Mouse (Mus musculus): ENCODE measurements around the gene Gm10799. TPM values are rescaled to one million over a fixed set of nuclear protein-coding genes. Genes with fewer than 3 reads are reported as not detected.

Gene Gm10799
- polyA plus RNA-seq, 1 experiment: not detected

DNA sequence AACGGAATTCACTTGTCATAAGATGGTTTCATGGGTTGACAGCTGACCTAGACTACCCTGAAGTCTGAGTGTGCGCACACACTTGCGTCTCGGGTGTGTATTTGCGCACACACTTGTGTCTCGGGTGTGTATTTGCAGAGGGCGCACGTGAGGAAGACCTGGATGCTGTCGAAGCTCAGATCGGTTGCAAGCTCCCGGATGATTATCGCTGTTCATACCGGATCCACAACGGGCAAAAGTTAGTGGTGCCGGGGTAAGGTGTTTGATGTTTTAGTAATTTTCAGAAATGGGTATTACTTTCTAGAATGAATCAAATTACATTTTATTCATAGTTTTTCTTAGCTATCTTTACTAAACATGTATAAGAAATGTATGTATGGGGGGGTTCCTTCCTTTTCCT lies 25.6 kb downstream of the Gm10799 start:
- TF ChIP-seq CTCF (IDR thresholded peaks at IDR 0.05; ENCODE audit: low read depth, low read length): no peak
- TF ChIP-seq POLR2A (IDR thresholded peaks at IDR 0.05; ENCODE audit: borderline replicate concordance, low read depth, low read length): no peak
- H3K4me1 ChIP-seq (ENCODE audit: control insufficient read depth, insufficient read depth, low read length): peaks cover 5% of the 10 kb centered on the region
- H3K27ac ChIP-seq (ENCODE audit: insufficient read depth, low read depth, low read length): no peak overlapping the region
- H3K4me3 ChIP-seq (ENCODE audit: insufficient read depth, low read length): no peak overlapping the region

DNA sequence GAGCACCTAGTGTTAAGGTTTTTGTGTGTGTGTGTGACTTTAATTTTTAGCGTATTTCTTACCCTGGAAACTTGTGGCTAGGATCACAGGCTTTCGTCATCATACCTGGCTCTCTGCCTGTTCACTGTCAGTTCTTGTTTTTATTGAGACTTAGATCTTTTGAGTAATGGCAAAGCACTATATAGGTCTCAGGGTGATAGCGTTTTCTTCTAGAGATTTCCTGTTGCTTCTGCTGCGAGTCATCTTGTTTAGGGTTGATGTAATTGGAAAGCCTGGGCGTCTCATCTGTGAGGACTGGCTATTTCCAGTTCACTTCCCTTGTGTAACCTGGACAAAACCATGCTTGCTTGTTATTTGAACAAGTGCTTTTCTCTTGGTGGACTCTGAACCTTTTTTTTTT lies 26.7 kb downstream of the Gm10799 start:
- H3K4me1 ChIP-seq (ENCODE audit: control insufficient read depth, insufficient read depth, low read length): peaks cover 5% of the 10 kb centered on the region
- no peak overlapping the region for H3K27ac ChIP-seq (ENCODE audit: insufficient read depth, low read depth, low read length)
- TF ChIP-seq CTCF (IDR thresholded peaks at IDR 0.05; ENCODE audit: low read depth, low read length) (no peak), POLR2A (IDR thresholded peaks at IDR 0.05; ENCODE audit: borderline replicate concordance, low read depth, low read length) (no peak)
- H3K4me3 ChIP-seq (ENCODE audit: insufficient read depth, low read length): no peak overlapping the region

DNA sequence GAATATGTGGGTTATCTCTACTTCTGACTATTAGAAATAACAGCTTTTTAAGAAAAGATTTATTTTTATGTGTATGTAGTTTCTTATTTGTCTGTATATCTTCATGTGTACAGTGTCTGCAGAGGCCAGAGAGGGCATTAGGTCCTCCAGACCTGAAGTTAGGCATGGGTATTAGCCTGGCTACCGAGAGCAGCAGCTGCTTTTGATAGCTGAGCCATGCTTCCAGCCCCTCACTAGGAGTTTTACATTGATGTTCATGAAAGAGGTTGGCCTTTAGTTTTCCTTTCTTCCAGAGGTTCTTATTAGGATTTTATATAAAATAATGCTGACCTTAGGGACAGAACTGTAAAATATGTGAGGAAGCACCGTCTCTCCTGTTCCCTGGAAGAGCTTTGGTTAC lies 30.1 kb downstream of the Gm10799 start:
- TF ChIP-seq POLR2A (IDR thresholded peaks at IDR 0.05; ENCODE audit: borderline replicate concordance, low read depth, low read length) (no peak), CTCF (IDR thresholded peaks at IDR 0.05; ENCODE audit: low read depth, low read length) (no peak)
- no peak overlapping the region for H3K4me3 ChIP-seq (ENCODE audit: insufficient read depth, low read length)

DNA sequence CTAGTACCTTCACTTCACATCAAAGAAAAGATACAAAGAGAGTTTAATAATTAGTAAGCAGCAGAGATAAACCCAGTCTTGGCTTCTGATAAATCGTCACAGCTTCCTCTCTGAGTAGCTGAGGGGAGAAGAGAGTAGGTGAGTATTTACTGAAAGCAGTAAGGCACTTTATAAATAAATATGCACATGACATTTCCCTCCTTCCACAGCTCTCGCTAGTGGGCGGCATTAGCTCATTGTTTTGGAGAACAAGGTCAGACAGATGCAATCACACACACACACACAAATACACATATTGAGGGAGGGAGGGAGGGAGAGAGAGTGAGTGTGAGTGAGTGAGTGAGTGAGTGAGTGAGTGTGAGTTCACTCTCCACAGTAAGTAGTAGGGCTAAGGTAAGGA lies 32.0 kb downstream of the Gm10799 start:
- Histone ChIP-seq H3K27ac (ENCODE audit: insufficient read depth, low read depth, low read length) (no peak overlapping the region), H3K4me3 (ENCODE audit: insufficient read depth, low read length) (no peak overlapping the region), H3K4me1 (ENCODE audit: control insufficient read depth, insufficient read depth, low read length) (peaks cover under 1% of the 10 kb centered on the region)
- TF ChIP-seq CTCF (IDR thresholded peaks at IDR 0.05; ENCODE audit: low read depth, low read length): no peak
- no peak for TF ChIP-seq POLR2A (IDR thresholded peaks at IDR 0.05; ENCODE audit: borderline replicate concordance, low read depth, low read length)

More for the DNA sequence above, 30.1 kb downstream of the Gm10799 start:
- H3K4me1 ChIP-seq (ENCODE audit: control insufficient read depth, insufficient read depth, low read length): peaks cover 5% of the 10 kb centered on the region
- H3K27ac ChIP-seq (ENCODE audit: insufficient read depth, low read depth, low read length): no peak overlapping the region

DNA sequence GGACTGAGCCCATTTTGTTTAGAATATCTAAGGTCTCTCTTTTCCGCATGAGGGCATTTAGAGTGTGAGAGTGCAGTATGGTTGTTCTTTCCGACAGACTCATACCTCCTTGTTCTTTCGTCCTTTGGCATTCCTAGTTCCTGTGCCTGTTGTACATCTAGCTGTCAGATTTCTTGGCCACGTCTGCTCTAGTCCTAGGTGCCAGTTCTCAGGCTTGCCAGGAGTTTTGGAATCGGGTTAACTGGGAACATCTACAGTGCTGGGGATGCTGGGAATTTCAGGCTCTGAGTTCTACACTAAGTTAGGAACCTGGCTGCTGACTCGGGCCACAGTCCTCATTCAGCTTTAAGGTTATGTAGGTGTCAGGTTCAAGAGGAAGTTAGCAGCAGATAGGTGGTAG lies 32.8 kb downstream of the Gm10799 start:
- TF ChIP-seq POLR2A (IDR thresholded peaks at IDR 0.05; ENCODE audit: borderline replicate concordance, low read depth, low read length) (no peak), CTCF (IDR thresholded peaks at IDR 0.05; ENCODE audit: low read depth, low read length) (no peak)
- Histone ChIP-seq H3K27ac (ENCODE audit: insufficient read depth, low read depth, low read length) (no peak overlapping the region), H3K4me3 (ENCODE audit: insufficient read depth, low read length) (no peak overlapping the region), H3K4me1 (ENCODE audit: control insufficient read depth, insufficient read depth, low read length) (no peaks in the 10 kb centered on the region)

DNA sequence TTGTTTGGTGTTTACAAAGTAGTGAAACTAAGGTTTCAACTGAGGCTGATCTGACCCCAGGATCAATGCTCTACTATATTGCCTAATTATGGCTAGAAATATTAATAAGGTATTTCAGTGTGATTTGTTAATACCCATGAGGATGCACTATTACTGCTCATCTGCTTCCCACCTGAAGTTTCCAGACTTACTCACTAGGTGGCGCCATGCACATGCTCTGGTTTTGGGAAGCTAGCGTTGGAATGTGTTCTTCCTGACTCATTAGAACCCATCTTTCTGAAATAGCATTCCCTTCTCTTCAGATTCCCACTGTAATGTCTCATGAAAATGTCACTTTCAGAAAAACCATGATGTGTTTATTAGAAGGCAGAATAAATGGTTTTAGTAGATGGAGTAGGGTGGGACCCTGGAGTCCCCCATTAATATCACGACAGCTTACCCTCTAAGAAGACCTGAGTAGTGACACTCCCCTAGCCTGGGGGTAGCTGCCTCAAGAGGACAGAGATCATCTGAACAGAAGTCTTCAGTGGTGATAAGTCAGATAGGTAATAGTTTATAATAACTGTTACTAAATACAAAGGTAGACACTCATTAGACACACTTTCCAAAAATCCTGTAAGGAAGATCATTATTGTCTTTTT lies 33.4 kb downstream of the Gm10799 start:
- Histone ChIP-seq H3K27ac (ENCODE audit: insufficient read depth, low read depth, low read length) (no peak overlapping the region), H3K4me1 (ENCODE audit: control insufficient read depth, insufficient read depth, low read length) (no peaks in the 10 kb centered on the region), H3K4me3 (ENCODE audit: insufficient read depth, low read length) (no peak overlapping the region)
- TF ChIP-seq POLR2A (IDR thresholded peaks at IDR 0.05; ENCODE audit: borderline replicate concordance, low read depth, low read length) (no peak), CTCF (IDR thresholded peaks at IDR 0.05; ENCODE audit: low read depth, low read length) (no peak)

DNA sequence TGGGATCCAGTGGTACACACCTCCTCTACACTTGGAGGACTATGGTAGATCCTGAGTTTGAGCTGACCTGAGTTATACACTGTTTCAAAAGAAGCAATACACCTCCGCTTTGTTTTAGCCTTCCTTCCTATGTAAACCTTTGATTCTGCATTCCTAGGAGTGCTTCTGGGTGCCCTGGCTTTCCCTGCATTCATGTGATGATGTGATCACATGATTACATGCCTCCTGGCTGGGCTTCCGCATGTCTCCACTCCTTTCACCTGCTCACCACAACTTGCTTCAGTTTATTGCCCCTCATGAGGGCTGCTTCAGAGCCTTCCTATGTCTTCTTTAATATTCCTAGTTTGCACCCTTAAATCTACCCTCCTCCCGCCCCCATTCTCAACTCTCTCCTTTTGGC lies 36.3 kb downstream of the Gm10799 start:
- Histone ChIP-seq H3K27ac (ENCODE audit: insufficient read depth, low read depth, low read length) (no peak overlapping the region), H3K4me1 (ENCODE audit: control insufficient read depth, insufficient read depth, low read length) (peaks cover 5% of the 10 kb centered on the region), H3K4me3 (ENCODE audit: insufficient read depth, low read length) (no peak overlapping the region)
- no peak for TF ChIP-seq POLR2A (IDR thresholded peaks at IDR 0.05; ENCODE audit: borderline replicate concordance, low read depth, low read length)
- no peak for TF ChIP-seq CTCF (IDR thresholded peaks at IDR 0.05; ENCODE audit: low read depth, low read length)

DNA sequence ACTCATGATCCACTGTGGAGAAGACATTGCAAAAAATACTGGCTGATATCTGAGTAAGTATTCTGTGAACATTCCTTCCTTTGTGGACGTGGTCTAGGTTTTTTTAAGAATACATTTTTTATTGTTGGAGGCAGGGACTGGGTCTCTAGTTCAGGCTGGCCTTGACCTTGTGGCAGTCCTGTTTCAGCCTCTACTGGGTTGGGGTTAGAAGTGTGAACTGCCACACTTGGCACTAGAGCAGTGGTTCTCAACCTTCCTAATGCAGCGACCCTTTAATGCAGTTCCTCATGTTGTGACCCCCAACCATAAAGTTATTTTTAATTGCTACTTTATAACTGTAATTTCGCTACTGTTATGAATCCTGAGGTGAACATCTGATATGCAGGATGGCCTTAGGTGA lies 38.0 kb downstream of the Gm10799 start:
- no peak overlapping the region for H3K27ac ChIP-seq (ENCODE audit: insufficient read depth, low read depth, low read length)
- H3K4me1 ChIP-seq (ENCODE audit: control insufficient read depth, insufficient read depth, low read length): peaks cover 5% of the 10 kb centered on the region
- TF ChIP-seq POLR2A (IDR thresholded peaks at IDR 0.05; ENCODE audit: borderline replicate concordance, low read depth, low read length) (no peak), CTCF (IDR thresholded peaks at IDR 0.05; ENCODE audit: low read depth, low read length) (no peak)
- no peak overlapping the region for H3K4me3 ChIP-seq (ENCODE audit: insufficient read depth, low read length)

DNA sequence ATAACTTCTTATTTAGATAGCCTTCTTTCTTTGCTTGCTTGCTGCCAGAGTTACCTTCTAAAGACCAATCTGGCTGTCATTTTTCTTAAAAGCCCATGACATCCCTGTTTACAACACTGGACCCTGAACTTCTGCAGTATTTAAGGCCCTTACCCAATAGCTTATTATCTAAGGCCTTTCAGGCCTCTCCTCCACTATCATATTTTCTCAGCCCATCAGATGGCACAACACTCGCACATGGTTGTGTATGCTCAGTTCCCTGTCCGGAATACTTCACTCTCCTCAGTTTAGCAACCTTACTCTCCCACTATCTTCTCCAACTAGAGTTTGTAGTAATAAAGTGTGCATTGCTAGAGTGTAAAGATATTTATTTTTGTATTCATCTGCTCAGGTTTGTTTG lies 39.3 kb downstream of the Gm10799 start:
- peaks cover 5% of the 10 kb centered on the region for H3K4me1 ChIP-seq (ENCODE audit: control insufficient read depth, insufficient read depth, low read length)
- peak overlapping the region; percentile 94 for H3K4me3 ChIP-seq (ENCODE audit: insufficient read depth, low read length)
- TF ChIP-seq CTCF (IDR thresholded peaks at IDR 0.05; ENCODE audit: low read depth, low read length) (no peak), POLR2A (IDR thresholded peaks at IDR 0.05; ENCODE audit: borderline replicate concordance, low read depth, low read length) (no peak)
- no peak overlapping the region for H3K27ac ChIP-seq (ENCODE audit: insufficient read depth, low read depth, low read length)

DNA sequence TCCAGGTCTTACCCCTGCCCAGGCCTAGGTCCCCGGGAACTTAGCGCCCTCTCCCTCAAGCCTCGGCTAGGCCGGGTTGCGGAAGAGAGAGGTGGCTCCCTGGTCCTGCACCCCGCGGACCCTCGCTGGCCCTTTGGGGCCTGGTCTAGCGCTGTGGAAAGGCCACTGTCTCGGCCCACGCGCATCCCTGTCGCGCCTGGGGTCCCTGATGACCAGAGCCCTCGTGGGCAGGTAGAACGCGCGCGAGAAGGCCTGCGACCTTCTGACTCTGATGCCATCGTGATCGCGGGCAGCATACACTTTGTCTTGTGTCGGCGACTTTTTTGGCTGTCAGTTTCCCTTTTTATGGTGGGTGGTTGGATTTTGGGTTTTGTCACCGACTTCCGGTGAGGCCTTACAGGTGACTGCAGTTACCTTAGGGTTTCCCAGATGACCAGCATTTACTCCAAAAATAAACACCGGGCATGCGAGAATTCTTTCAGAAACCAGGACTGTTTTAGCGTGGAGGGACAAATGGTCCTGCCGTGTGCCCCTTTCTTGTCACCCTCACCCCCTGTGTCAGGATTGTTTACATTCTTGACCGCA lies 40.1 kb downstream of the Gm10799 start, which contains the start of gene 4931422A03Rik:
4931422A03Rik (minus strand) TSS at position 223 of the 585 bp plus-strand sequence.
- no peak for TF ChIP-seq CTCF (IDR thresholded peaks at IDR 0.05; ENCODE audit: low read depth, low read length)
- TF ChIP-seq POLR2A (IDR thresholded peaks at IDR 0.05; ENCODE audit: borderline replicate concordance, low read depth, low read length): no peak
- Histone ChIP-seq H3K27ac (ENCODE audit: insufficient read depth, low read depth, low read length) (peak within 1 kb of the TSS; percentile 29), H3K4me1 (ENCODE audit: control insufficient read depth, insufficient read depth, low read length) (peaks cover 5% of the 10 kb centered on the region), H3K4me3 (ENCODE audit: insufficient read depth, low read length) (peak within 1 kb of the TSS; percentile 94)
